Mouse (Mus musculus): ENCODE measurements around the gene Stk39. TPM values are rescaled to one million over a fixed set of nuclear protein-coding genes. Genes with fewer than 3 reads are reported as not detected.

Stk39 gene
- polyA plus RNA-seq, 1 experiment from 2014 or later, result 1.9 TPM

DNA sequence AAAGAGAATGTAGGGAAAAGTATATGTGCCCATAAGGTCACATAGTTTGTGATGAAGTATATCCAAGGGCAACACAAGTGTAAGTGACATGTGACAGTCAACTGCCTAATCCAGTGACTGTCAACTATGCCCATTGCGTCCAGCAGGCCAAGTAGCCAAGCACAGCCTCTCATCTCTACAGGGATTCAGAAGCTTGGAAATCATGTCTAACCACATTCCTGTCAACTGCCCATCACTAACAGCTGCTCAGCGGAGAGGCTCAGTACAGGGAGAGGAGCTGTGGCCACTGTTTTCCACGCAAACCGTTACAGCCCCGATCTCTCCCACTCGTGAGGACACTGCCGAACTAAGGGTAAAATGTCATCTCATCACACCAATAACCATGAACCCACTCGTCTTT, 93.7 kb downstream of the Stk39 start:
- no peaks in the 10 kb centered on the region for H3K9me3 ChIP-seq (replicated peaks)
- H3K27ac ChIP-seq (replicated peaks), result no peak overlapping the region
- H3K27me3 ChIP-seq, result no peaks in the 10 kb centered on the region
- ATAC-seq (ENCODE audit: insufficient read depth), result no peak
- H3K4me2 ChIP-seq, result no peak overlapping the region
- H3K9ac ChIP-seq, result no peak overlapping the region
- H3K36me3 ChIP-seq (replicated peaks), result no peaks in the 10 kb centered on the region
- H3K4me1 ChIP-seq (replicated peaks), result peaks cover 20% of the 10 kb centered on the region
- no peak overlapping the region for H3K4me3 ChIP-seq (replicated peaks)
- 70% methylated on average over 8 of the region's 8 CpGs for WGBS (ENCODE audit: insufficient replicate concordance)

GRCm38 (mm10) chr2:68377251-68377681, 94.8 kb downstream of the Stk39 start:
- WGBS (ENCODE audit: insufficient replicate concordance), result 56% methylated on average over 6 of the region's 6 CpGs
- H3K27me3 ChIP-seq, result no peaks in the 10 kb centered on the region

GRCm38 (mm10) chr2:68376660-68377059, 95.4 kb downstream of the Stk39 start:
- no peak overlapping the region for H3K4me3 ChIP-seq (replicated peaks)
- H3K4me2 ChIP-seq, result no peak overlapping the region
- no peak for ATAC-seq (ENCODE audit: insufficient read depth)
- no peaks in the 10 kb centered on the region for H3K9me3 ChIP-seq (replicated peaks)
- H3K36me3 ChIP-seq (replicated peaks), result no peaks in the 10 kb centered on the region
- 63% methylated on average over 12 of the region's 12 CpGs for WGBS (ENCODE audit: insufficient replicate concordance)
- H3K9ac ChIP-seq, result no peak overlapping the region
- H3K27ac ChIP-seq (replicated peaks), result no peak overlapping the region
- H3K4me1 ChIP-seq (replicated peaks), result peaks cover 4% of the 10 kb centered on the region
- H3K27me3 ChIP-seq, result no peaks in the 10 kb centered on the region

More at GRCm38 (mm10) chr2:68377251-68377681, 94.8 kb downstream of the Stk39 start:
- Histone ChIP-seq H3K4me3 (replicated peaks) (no peak overlapping the region), H3K4me1 (replicated peaks) (peaks cover 10% of the 10 kb centered on the region), H3K9ac (no peak overlapping the region), H3K27ac (replicated peaks) (no peak overlapping the region), H3K36me3 (replicated peaks) (no peaks in the 10 kb centered on the region), H3K4me2 (no peak overlapping the region), H3K9me3 (replicated peaks) (no peaks in the 10 kb centered on the region)
- ATAC-seq (ENCODE audit: insufficient read depth), result no peak

DNA sequence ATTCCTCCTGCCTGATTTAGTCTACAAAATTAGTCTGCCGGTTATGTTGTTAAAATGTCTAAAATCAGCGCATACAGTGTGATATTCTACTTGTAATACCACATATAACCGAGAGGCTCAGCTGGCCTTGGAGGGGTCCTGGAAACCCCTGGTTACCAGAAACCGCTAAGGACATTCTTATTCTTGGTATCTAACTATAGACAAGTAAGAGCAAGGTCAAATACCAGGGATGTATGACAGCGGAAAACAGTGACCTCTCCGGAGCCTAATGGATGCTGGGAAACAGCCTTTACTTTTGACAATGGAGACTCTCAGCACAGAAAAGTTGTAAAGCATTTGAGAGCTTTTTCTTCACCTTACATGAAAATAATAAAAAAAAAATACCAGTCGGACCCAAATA, 97.9 kb downstream of the Stk39 start:
- no peaks in the 10 kb centered on the region for H3K4me1 ChIP-seq (replicated peaks)
- H3K4me2 ChIP-seq, result no peak overlapping the region
- 79% methylated on average over 7 of the region's 7 CpGs for WGBS (ENCODE audit: insufficient replicate concordance)
- no peak for ATAC-seq (ENCODE audit: insufficient read depth)
- H3K27me3 ChIP-seq, result no peaks in the 10 kb centered on the region
- H3K9me3 ChIP-seq (replicated peaks), result no peaks in the 10 kb centered on the region
- no peak overlapping the region for H3K9ac ChIP-seq
- H3K4me3 ChIP-seq (replicated peaks), result no peak overlapping the region
- H3K36me3 ChIP-seq (replicated peaks), result no peaks in the 10 kb centered on the region
- no peak overlapping the region for H3K27ac ChIP-seq (replicated peaks)

DNA sequence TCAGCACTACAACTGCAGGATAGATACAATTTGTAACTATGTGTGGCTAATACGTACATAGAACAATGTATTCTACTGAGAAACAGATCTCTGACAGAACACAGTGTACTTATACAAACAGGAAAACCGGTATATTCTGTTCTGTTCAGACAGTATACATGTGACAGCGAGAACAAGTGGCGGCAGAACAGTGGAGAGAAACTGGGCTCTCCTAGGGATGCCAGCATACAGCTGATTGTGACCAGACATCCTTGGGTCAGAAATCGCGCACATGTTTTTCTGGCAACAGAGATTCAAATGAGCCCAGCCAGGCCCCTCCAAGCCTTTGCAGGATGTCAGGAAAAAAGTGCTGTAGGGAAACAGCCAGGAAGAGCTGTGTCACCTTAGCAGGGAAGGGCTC, 100.2 kb downstream of the Stk39 start:
- H3K27ac ChIP-seq (replicated peaks), result no peak overlapping the region
- no peaks in the 10 kb centered on the region for H3K4me1 ChIP-seq (replicated peaks)
- H3K27me3 ChIP-seq, result no peaks in the 10 kb centered on the region
- no peak for ATAC-seq (ENCODE audit: insufficient read depth)
- no peak overlapping the region for H3K4me2 ChIP-seq
- 63% methylated on average over 6 of the region's 6 CpGs for WGBS (ENCODE audit: insufficient replicate concordance)
- no peaks in the 10 kb centered on the region for H3K36me3 ChIP-seq (replicated peaks)
- H3K9ac ChIP-seq, result no peak overlapping the region
- H3K9me3 ChIP-seq (replicated peaks), result no peaks in the 10 kb centered on the region
- no peak overlapping the region for H3K4me3 ChIP-seq (replicated peaks)

GRCm38 (mm10) chr2:68370326-68370725, 101.7 kb downstream of the Stk39 start:
- no peaks in the 10 kb centered on the region for H3K4me1 ChIP-seq (replicated peaks)
- H3K27me3 ChIP-seq, result no peaks in the 10 kb centered on the region; the same call in 1 of the 2 replicates
- no peak overlapping the region for H3K27ac ChIP-seq (replicated peaks)
- no peak overlapping the region for H3K4me3 ChIP-seq (replicated peaks)
- H3K36me3 ChIP-seq (replicated peaks), result no peaks in the 10 kb centered on the region
- H3K9ac ChIP-seq, result no peak overlapping the region
- ATAC-seq (ENCODE audit: insufficient read depth), result no peak
- no peaks in the 10 kb centered on the region for H3K9me3 ChIP-seq (replicated peaks)
- WGBS (ENCODE audit: insufficient replicate concordance), result 69% methylated on average over 5 of the region's 5 CpGs
- no peak overlapping the region for H3K4me2 ChIP-seq

GRCm38 (mm10) chr2:68369080-68369479, 103.0 kb downstream of the Stk39 start:
- Histone ChIP-seq H3K27ac (replicated peaks) (no peak overlapping the region), H3K4me1 (replicated peaks) (no peaks in the 10 kb centered on the region), H3K27me3 (no peaks in the 10 kb centered on the region; the same call in 1 of the 2 replicates), H3K9me3 (replicated peaks) (no peaks in the 10 kb centered on the region), H3K36me3 (replicated peaks) (no peaks in the 10 kb centered on the region), H3K4me3 (replicated peaks) (no peak overlapping the region), H3K9ac (no peak overlapping the region), H3K4me2 (no peak overlapping the region)
- ATAC-seq (ENCODE audit: insufficient read depth), result no peak
- WGBS (ENCODE audit: insufficient replicate concordance), result 68% methylated on average over 6 of the region's 6 CpGs

GRCm38 (mm10) chr2:68367944-68368343, 104.1 kb downstream of the Stk39 start:
- Histone ChIP-seq H3K4me3 (replicated peaks) (no peak overlapping the region), H3K36me3 (replicated peaks) (no peaks in the 10 kb centered on the region), H3K4me1 (replicated peaks) (no peaks in the 10 kb centered on the region), H3K4me2 (no peak overlapping the region), H3K9ac (no peak overlapping the region), H3K9me3 (replicated peaks) (no peaks in the 10 kb centered on the region), H3K27me3 (no peaks in the 10 kb centered on the region; the same call in 1 of the 2 replicates), H3K27ac (replicated peaks) (no peak overlapping the region)
- WGBS (ENCODE audit: insufficient replicate concordance), result 46% methylated on average over 13 of the region's 13 CpGs
- ATAC-seq (ENCODE audit: insufficient read depth), result no peak

DNA sequence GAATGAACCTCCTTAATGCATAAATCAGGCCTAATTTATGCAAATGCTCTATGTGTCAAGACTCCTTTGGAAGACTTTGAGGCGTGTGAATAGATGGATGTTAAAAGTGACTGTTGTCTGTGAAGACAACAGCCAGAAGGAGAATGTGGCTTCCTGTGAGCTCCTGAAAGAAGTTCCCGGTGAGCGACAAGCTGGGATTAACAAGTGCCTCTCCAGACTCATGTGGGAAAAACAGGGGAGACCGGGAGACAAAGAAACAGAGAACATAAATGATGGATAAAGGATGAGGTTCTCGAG, 105.2 kb downstream of the Stk39 start:
- Histone ChIP-seq H3K36me3 (replicated peaks) (no peaks in the 10 kb centered on the region), H3K4me2 (no peak overlapping the region), H3K4me3 (replicated peaks) (no peak overlapping the region), H3K9me3 (replicated peaks) (no peaks in the 10 kb centered on the region), H3K27ac (replicated peaks) (no peak overlapping the region), H3K4me1 (replicated peaks) (no peaks in the 10 kb centered on the region), H3K9ac (no peak overlapping the region), H3K27me3 (no peaks in the 10 kb centered on the region; the same call in 1 of the 2 replicates)
- 54% methylated on average over 5 of the region's 5 CpGs for WGBS (ENCODE audit: insufficient replicate concordance)
- no peak for ATAC-seq (ENCODE audit: insufficient read depth)

DNA sequence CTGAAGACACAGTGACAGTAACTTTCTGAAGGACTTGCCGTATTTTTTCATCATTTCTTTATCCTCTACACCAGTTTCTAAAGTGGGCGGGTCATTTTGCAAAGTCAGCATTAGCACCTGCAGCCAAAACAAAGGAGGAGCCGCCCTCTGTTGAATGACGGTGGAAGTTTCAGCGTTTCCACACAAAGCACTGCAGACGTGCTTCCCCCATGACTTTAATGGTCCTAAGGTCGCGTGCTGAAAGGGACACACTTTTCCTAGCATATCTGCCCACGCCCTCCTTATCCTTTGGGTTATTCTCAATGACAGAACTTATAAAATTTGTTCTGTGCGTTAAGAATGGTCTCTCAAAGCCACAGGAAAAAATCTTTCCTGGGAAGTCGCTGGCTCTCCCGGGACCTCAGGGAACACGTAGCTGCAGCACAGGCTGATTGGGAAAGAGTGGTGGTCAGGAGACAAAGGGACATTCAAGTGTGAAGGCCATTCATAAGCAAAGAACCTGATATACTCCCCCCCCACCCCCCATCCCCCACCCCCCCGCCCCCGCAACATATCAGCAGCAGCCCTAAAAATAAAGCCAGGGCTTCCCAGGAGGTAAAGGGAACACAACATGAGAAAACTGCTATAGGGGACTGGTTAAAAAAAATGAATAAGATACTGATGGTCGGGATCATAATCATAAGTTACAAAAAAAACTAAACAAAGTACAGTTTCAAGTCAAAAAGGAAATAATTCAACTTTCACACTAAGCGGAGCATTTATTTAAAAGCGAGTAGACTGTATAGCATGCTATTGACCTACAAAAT, 105.8 kb downstream of the Stk39 start:
- H3K36me3 ChIP-seq (replicated peaks), result no peaks in the 10 kb centered on the region
- H3K4me3 ChIP-seq (replicated peaks), result no peak overlapping the region
- H3K9ac ChIP-seq, result no peak overlapping the region
- no peaks in the 10 kb centered on the region for H3K4me1 ChIP-seq (replicated peaks)
- WGBS (ENCODE audit: insufficient replicate concordance), result 15% methylated on average over 18 of the region's 18 CpGs
- H3K4me2 ChIP-seq, result peak overlapping the region; percentile 23; the same call in 1 of the 2 replicates
- no peaks in the 10 kb centered on the region for H3K9me3 ChIP-seq (replicated peaks)
- no peak overlapping the region for H3K27ac ChIP-seq (replicated peaks)
- no peak for ATAC-seq (ENCODE audit: insufficient read depth)
- no peaks in the 10 kb centered on the region; the same call in 1 of the 2 replicates for H3K27me3 ChIP-seq

DNA sequence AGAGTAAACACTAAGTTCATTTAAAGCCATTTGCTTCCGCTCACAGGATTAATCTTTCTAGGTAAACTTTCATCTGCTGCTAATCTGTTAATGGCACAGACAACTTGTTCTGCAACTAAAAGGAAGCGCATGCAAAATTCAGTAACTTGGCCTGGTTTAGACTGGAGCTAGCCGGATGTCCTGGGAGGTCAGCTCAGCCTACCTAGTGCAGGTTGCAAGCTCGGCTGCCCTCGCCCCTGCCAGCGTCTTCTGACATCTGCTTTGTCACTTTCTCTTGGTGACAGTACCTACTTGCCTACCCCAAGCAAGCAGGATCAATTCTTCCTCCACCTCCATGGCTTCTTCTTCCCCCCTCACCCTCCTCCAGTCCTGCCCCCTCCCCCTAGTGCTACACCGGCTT, 106.6 kb downstream of the Stk39 start:
- Histone ChIP-seq H3K4me2 (no peak overlapping the region), H3K36me3 (replicated peaks) (no peaks in the 10 kb centered on the region), H3K9me3 (replicated peaks) (no peaks in the 10 kb centered on the region), H3K4me1 (replicated peaks) (no peaks in the 10 kb centered on the region), H3K27me3 (no peaks in the 10 kb centered on the region; the same call in 1 of the 2 replicates), H3K9ac (no peak overlapping the region), H3K4me3 (replicated peaks) (no peak overlapping the region), H3K27ac (replicated peaks) (no peak overlapping the region)
- ATAC-seq (ENCODE audit: insufficient read depth), result no peak
- WGBS (ENCODE audit: insufficient replicate concordance), result 42% methylated on average over 7 of the region's 7 CpGs
